8 mouse cellular contexts compared by ENCODE assay signal in the genomic region with DNA sequence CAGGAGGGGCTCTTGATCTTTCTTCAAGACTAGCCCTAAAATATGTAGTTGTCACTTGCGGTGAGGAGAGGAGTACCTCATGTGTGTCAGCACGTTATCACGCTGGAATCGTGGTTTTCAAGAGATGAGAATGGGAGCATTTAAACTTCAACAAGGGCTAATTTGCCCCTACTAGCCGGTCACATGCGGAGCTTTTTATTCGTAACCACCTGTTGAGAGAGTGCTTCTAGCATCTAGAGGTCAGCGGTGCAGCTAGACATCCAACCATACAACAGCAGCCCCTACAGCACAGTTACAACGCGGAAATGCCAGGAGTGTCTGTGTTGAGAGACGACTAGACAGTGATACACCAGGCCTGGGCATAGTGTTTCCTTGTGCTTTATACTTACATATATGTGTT. TPM values are rescaled to one million over a fixed set of nuclear protein-coding genes. Genes with fewer than 3 reads are reported as not detected.
DNase-seq lines count a peak whose midpoint lies in the region; ATAC-seq lines count a peak whose summit lies in the region.

No protein-coding gene starts in this region.

- 1% methylated on average over 11 of the region's 11 CpGs for WGBS in heart, embryonic 12.5 days
- 2% methylated on average over 11 of the region's 11 CpGs for WGBS in forebrain, embryonic 12.5 days
- WGBS in limb, embryonic 11.5 days: 2% methylated on average over 11 of the region's 11 CpGs
- 1% methylated on average over 11 of the region's 11 CpGs for WGBS in neural tube, embryonic 14.5 days

- peak overlapping the region; percentile 98 for H3K27ac ChIP-seq in heart, embryonic 12.5 days (ENCODE audit: poor library complexity, severe bottlenecking)
- no peak overlapping the region for H3K27ac ChIP-seq in forebrain, embryonic 12.5 days
- no peak overlapping the region for H3K27ac ChIP-seq in limb, embryonic 11.5 days (replicated peaks; ENCODE audit: low read depth, low read length)
- no peak overlapping the region; the same call in 1 of the 2 replicates for H3K27ac ChIP-seq in neural tube, embryonic 14.5 days (ENCODE audit: low read depth, low read length)

- intact Hi-C loops in heart, postnatal 36 days (cut with DNase I): loop anchor here (2.0 to 10.0 kb wide), 5 partner anchors 39 to 531 kb away; a partner anchor contains a TSS

- H3K4me3 ChIP-seq in heart, embryonic 12.5 days: peak overlapping the region; percentile 76
- H3K4me3 ChIP-seq in forebrain, embryonic 12.5 days (replicated peaks): peak overlapping the region; percentile 63
- peak overlapping the region; percentile 94 for H3K4me3 ChIP-seq in limb, embryonic 11.5 days (ENCODE audit: low read depth, low read length)
- H3K4me3 ChIP-seq in neural tube, embryonic 14.5 days (ENCODE audit: low read depth, low read length): peak overlapping the region; percentile 99

- peak overlapping the region; percentile 95 for H3K4me2 ChIP-seq in heart, embryonic 12.5 days
- H3K4me2 ChIP-seq in forebrain, embryonic 12.5 days: peak overlapping the region; percentile 66
- H3K4me2 ChIP-seq in limb, embryonic 11.5 days (ENCODE audit: low read depth, severe bottlenecking): peak overlapping the region; percentile 79
- peak overlapping the region; percentile 71 for H3K4me2 ChIP-seq in neural tube, embryonic 14.5 days (ENCODE audit: low read depth, low read length)

- H3K36me3 ChIP-seq in heart, embryonic 12.5 days: peaks cover 28% of the 10 kb centered on the region
- H3K36me3 ChIP-seq in forebrain, embryonic 12.5 days (replicated peaks): peaks cover 29% of the 10 kb centered on the region
- H3K36me3 ChIP-seq in limb, embryonic 11.5 days (ENCODE audit: control insufficient read depth, insufficient read depth, low read length): peaks cover 5% of the 10 kb centered on the region; the same call in 1 of the 2 replicates
- H3K36me3 ChIP-seq in neural tube, embryonic 14.5 days (ENCODE audit: control insufficient read depth, insufficient read depth, low read length): peaks cover 25% of the 10 kb centered on the region

- H3K9me3 ChIP-seq in heart, embryonic 12.5 days (replicated peaks): no peaks in the 10 kb centered on the region
- H3K9me3 ChIP-seq in forebrain, embryonic 12.5 days: no peaks in the 10 kb centered on the region
- H3K9me3 ChIP-seq in limb, embryonic 11.5 days (ENCODE audit: control insufficient read depth, low read length): no peaks in the 10 kb centered on the region
- H3K9me3 ChIP-seq in neural tube, embryonic 14.5 days (ENCODE audit: control insufficient read depth, low read length): no peaks in the 10 kb centered on the region

- H3K9ac ChIP-seq in heart, embryonic 12.5 days: peak overlapping the region; percentile 92
- peak overlapping the region; percentile 76 for H3K9ac ChIP-seq in forebrain, embryonic 12.5 days
- peak overlapping the region; percentile 92 for H3K9ac ChIP-seq in limb, embryonic 11.5 days (ENCODE audit: low read length)
- H3K9ac ChIP-seq in neural tube, embryonic 14.5 days (replicated peaks; ENCODE audit: low read depth, low read length): peak overlapping the region; percentile 94

- H3K4me1 ChIP-seq in heart, embryonic 12.5 days (replicated peaks): peaks cover 13% of the 10 kb centered on the region; the same call in 1 of the 2 replicates
- H3K4me1 ChIP-seq in forebrain, embryonic 12.5 days: peaks cover 18% of the 10 kb centered on the region
- H3K4me1 ChIP-seq in limb, embryonic 11.5 days (ENCODE audit: control insufficient read depth, insufficient read depth, low read length): no peaks in the 10 kb centered on the region; the same call in 1 of the 2 replicates
- peaks cover 9% of the 10 kb centered on the region for H3K4me1 ChIP-seq in neural tube, embryonic 14.5 days (ENCODE audit: control insufficient read depth, insufficient read depth, low read length)

- no peak for DNase-seq in heart, postnatal 36 days
- peak; percentile 31 for DNase-seq in MN1 (ENCODE audit: low spot score)
- no peak for DNase-seq in limb, embryonic 11.5 days (ENCODE audit: low spot score)
- DNase-seq in urinary bladder, adult 18-20 months (ENCODE audit: low spot score in 2 of 2): no peak
- no peak for DNase-seq in adrenal gland, adult 18-20 months (ENCODE audit: low spot score in 2 of 2)

- H3K27me3 ChIP-seq in heart, embryonic 12.5 days (replicated peaks): no peaks in the 10 kb centered on the region
- no peaks in the 10 kb centered on the region for H3K27me3 ChIP-seq in forebrain, embryonic 12.5 days
- no peaks in the 10 kb centered on the region for H3K27me3 ChIP-seq in limb, embryonic 11.5 days (ENCODE audit: control insufficient read depth, insufficient read depth, low read length)
- no peaks in the 10 kb centered on the region for H3K27me3 ChIP-seq in neural tube, embryonic 14.5 days (ENCODE audit: control insufficient read depth, insufficient read depth, low read length)

- peak; percentile 18; the same call in 1 of the 2 replicates for ATAC-seq in heart, embryonic 12.5 days (ENCODE audit: insufficient number of reproducible peaks, low FRiP score)
- ATAC-seq in forebrain, embryonic 12.5 days (ENCODE audit: low FRiP score): no peak
- no peak for ATAC-seq in limb, embryonic 11.5 days (ENCODE audit: insufficient number of reproducible peaks, low FRiP score, low TSS enrichment, low read depth)
- ATAC-seq in neural tube, embryonic 14.5 days (ENCODE audit: low read depth): no peak

RNA-seq across cellular contexts. Expression of a gene that starts 0.8 kb away (rescaled TPM):
- polyA plus RNA-seq in heart, embryonic 12.5 days (2016; fragmentation: Nextera tagmentation; extraction: Ambion mirVana): 409 and 430 TPM in 2 replicates
- 1,000 to 10,000 TPM; 1,148 to 1,194 TPM for total RNA-seq in heart, postnatal 36 days (2021)
- 178 and 183 TPM in 2 replicates for polyA plus RNA-seq in forebrain, embryonic 12.5 days (2016; fragmentation: Nextera tagmentation; extraction: Ambion mirVana)
- 206 and 216 TPM in 2 replicates for polyA plus RNA-seq in limb, embryonic 11.5 days (2014; fragmentation: Nextera tagmentation; extraction: Ambion mirVana)
- polyA plus RNA-seq in neural tube, embryonic 14.5 days (2014; fragmentation: Nextera tagmentation; extraction: Ambion mirVana): 257 and 264 TPM in 2 replicates
- total RNA-seq in adrenal gland, adult 18-20 months (2021): 100 to 1,000 TPM; 378 to 592 TPM

RNA-seq across cellular contexts. Expression of a gene that starts 34.3 kb away (rescaled TPM):
- polyA plus RNA-seq in heart, embryonic 12.5 days (2016; fragmentation: Nextera tagmentation; extraction: Ambion mirVana): 0.27 and 0.39 TPM in 2 replicates
- total RNA-seq in heart, postnatal 36 days (2021): not detected
- polyA plus RNA-seq in forebrain, embryonic 12.5 days (2016; fragmentation: Nextera tagmentation; extraction: Ambion mirVana): 0.44 and 0.50 TPM in 2 replicates
- 0.41 and 0.70 TPM in 2 replicates for polyA plus RNA-seq in limb, embryonic 11.5 days (2014; fragmentation: Nextera tagmentation; extraction: Ambion mirVana)
- 0.71 and 0.74 TPM in 2 replicates for polyA plus RNA-seq in neural tube, embryonic 14.5 days (2014; fragmentation: Nextera tagmentation; extraction: Ambion mirVana)
- not detected for total RNA-seq in adrenal gland, adult 18-20 months (2021)

RNA-seq across cellular contexts. Expression of a gene that starts 41.6 kb away (rescaled TPM):
- polyA plus RNA-seq in heart, embryonic 12.5 days (2016; fragmentation: Nextera tagmentation; extraction: Ambion mirVana): 15.4 and 16.1 TPM in 2 replicates
- total RNA-seq in heart, postnatal 36 days (2021): 10 to 100 TPM; 31.4 to 36.2 TPM
- polyA plus RNA-seq in forebrain, embryonic 12.5 days (2016; fragmentation: Nextera tagmentation; extraction: Ambion mirVana): 17.4 and 18.1 TPM in 2 replicates
- 15.8 and 18.1 TPM in 2 replicates for polyA plus RNA-seq in limb, embryonic 11.5 days (2014; fragmentation: Nextera tagmentation; extraction: Ambion mirVana)
- polyA plus RNA-seq in neural tube, embryonic 14.5 days (2014; fragmentation: Nextera tagmentation; extraction: Ambion mirVana): 14.1 and 15.2 TPM in 2 replicates
- 10 to 100 TPM; 40.6 to 47.6 TPM for total RNA-seq in adrenal gland, adult 18-20 months (2021)
